Mouse (Mus musculus) layer of hippocampus, postnatal 14 days (tissue): Measurements from ENCODE around the gene Zdhhc6. TPM values are rescaled to one million over a fixed set of nuclear protein-coding genes. Genes with fewer than 3 reads are reported as not detected.

Source experiments
- DNase-seq, 2 experiments: peaks; one replicate each; pipeline ENCODE4 v3.0.0; 2021 to 2022; ENCODE audit warnings: low spot score in 2 of 2, mixed read lengths in 1 of 2
- total RNA-seq, 2 experiments: library from RNA; stranded (reverse); gene quantifications; 2 replicates each; pipeline ENCODE4 v1.2.3; 2021

Gene Zdhhc6
- total RNA-seq, 2 experiments from 2014 or later, result 27.0 to 29.1 TPM

GRCm38 (mm10) chr19:55311874-55312273 lies 4.0 kb downstream of the Zdhhc6 start:
- DNase-seq, result no peak

DNA sequence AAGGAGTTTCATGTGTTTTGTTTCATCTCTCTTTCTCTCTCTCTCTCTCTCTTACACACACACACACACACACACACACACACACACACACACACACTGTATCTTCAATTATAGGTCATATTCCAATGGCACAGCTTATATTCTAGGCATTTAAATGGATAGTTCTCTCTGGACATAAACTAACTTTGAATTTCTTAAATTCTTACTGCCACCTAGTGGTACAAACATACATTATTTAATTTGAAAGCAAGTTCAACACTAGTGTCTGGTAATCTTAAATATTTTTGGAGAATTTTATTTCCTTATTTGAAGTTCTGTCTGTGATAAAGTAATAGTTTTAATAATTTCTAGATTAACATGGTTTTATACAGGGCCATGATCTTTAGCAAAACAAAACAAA lies 10.8 kb downstream of the Zdhhc6 start:
- DNase-seq, result no peak

DNA sequence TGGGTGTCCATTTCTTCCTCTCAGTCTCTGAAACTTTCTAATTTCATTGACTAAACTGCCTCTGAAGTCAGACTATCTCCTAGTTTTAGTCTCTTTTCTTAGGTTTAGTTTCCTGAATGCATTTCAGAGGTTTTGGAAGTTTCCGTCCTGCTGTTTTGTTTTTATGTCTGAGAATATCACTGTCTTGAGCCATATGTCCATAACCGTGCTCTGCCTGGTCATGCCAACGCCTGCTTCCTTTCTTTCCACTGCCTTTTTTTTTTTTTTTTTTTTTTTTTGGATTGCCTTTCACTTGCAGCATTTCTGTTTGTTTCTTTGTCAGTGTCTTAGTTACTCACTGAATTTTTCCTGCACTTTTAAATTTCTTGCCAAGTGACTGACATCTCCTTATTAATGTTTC lies 15.3 kb downstream of the Zdhhc6 start:
- no peak for DNase-seq

DNA sequence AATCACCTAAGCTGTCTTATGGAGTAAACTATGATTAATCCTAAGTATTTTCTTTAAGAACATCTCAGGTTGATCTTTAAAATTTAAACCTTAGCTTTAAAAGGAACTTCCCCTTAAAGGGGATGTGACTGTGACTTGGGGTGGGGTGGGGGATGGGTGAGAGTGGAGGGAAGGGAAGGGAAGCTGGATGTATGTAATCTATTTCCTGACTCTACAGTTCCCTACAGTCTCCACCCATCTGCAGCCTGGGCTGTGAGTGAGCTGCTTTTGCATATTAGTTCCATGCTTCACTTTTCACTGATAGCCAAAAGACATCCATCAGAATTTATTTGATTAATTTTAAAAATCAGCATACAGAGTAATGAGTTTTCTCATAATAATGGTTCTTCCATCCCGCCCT lies 16.5 kb downstream of the Zdhhc6 start:
- DNase-seq, result no peak

DNA sequence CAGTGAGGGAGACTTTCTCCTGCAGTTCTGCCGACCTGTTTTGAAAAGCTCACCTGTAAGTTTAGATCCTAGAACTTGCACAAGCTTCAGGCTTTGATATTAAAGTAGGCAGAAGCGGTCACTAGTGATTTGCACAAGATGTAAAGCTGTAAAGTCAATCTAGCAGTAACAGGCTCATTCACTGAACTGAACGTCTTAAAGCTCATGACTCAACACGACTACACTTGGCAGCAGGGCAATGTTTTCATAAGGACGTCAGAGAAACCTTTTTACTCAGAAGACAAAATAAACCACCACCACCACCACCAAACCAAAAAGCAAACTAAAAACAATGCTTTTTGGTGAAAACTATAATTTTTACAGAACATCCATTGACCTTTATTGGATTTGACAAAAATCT lies 17.9 kb downstream of the Zdhhc6 start:
- no peak for DNase-seq

GRCm38 (mm10) chr19:55297489-55297888 lies 18.3 kb downstream of the Zdhhc6 start:
- DNase-seq, result no peak

GRCm38 (mm10) chr19:55296301-55296700 lies 19.5 kb downstream of the Zdhhc6 start:
- DNase-seq, result no peak

DNA sequence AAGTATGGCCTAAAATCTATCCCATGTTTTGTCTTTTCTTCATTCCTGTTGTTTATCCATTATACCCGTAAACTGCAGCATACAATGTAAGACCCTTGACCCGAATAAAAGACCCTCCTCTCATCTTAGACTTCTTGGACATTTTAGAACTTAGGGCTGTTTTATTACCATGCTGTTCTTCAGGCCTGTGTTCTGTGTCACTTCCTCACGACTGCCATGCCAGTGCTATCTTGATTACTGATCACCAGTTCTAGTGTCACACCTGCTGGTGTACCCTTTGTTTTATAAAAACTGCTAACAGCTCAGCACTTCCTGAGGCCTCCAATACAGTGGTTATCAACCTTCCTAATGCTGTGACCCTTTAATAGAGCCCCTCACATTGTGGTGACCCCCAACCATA lies 20.3 kb downstream of the Zdhhc6 start:
- no peak for DNase-seq

DNA sequence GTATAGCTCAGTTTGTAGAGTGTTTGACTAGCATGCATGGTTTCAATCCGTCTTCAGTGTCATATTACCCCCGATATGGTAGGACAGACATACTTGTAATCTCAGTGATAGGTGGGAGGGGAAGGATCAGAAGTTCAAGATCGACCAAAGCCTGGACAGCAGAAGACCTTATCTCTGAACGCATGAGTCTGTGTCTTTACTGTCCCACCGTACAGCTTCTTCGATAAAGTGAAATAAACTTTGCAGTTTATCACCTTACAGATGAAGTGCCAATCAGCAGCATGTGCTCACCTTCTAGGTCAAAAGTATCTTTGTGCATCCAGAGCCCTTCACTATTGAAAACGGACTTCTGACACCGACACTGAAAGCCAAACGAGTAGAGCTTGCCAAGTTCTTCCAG lies 20.8 kb downstream of the Zdhhc6 start:
- DNase-seq, result no peak

GRCm38 (mm10) chr19:55293175-55293574 lies 22.7 kb downstream of the Zdhhc6 start:
- no peak for DNase-seq

- no peak for DNase-seq
Measured at GRCm38 (mm10) chr19:55292210-55292850, 23.5 kb downstream of the Zdhhc6 start.

DNA sequence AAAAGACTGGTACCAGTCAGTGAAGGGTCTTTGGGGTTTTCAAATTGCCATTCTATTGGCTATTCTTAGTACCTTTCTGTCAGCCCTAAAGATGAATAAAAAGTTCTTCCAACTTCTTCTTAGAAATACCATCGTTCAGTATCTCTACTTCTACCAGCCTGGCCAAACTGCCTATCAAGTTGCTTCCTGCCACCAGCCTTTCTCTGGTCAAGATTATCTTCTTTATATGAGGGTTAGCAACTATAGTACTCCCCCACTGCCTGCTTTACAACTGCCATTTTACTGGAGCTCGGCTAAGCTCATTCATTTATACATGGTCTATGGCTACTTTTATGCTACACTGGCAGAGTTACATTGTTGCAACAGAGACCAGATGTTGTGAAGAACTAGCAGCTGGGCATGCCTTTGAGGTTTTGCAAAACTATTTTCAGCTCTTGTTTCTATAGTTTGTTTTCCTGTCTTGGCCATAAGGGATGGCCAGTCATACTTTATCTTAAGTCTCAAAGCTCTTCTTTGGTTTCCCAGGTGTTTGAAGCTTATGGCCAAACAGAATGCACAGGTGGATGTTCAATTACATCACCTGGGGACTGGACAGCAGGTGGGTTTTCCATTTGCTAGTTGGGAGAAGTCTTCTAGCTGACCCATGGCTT lies 25.1 kb downstream of the Zdhhc6 start:
- no peak for DNase-seq

GRCm38 (mm10) chr19:55288974-55289373 lies 26.9 kb downstream of the Zdhhc6 start:
- no peak for DNase-seq

DNA sequence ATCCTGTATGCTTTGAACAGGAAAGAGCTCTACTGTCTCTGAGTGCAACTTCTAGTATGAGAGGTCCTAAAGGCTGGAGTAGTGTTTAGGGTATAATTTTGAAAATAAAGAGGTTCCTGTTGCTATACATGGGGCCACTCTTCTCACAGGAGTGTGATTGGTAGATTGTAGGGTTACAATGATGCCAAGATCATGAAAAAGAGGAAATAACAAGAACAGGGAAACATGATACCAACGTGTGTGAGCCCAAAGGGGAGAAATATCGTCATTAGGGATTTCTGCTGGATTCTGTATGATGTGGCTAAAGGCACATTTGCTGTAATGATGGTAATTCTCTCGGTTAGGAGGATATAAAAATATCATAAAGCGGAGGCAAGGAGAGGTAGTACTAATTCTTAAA lies 29.8 kb downstream of the Zdhhc6 start:
- DNase-seq, result no peak

DNA sequence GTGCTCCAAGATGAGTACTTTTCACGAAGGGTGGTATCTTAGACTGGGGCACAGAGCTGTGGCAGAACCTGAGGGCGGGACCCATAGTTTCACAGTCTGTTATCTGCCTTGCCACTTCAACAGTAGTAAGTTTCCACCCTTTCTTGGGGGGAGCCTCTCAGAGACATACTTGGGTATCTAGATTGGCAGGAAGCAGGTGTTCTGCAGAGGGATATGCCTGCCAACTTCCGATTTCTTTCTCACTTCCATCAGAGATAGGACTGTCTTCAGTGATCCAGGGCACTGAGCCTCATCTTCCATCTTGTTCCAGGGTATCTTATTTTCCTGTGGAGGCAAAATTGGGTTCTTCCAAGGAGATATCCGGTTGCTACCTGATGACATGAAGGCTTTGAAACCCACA lies 31.7 kb downstream of the Zdhhc6 start:
- DNase-seq, result no peak

DNA sequence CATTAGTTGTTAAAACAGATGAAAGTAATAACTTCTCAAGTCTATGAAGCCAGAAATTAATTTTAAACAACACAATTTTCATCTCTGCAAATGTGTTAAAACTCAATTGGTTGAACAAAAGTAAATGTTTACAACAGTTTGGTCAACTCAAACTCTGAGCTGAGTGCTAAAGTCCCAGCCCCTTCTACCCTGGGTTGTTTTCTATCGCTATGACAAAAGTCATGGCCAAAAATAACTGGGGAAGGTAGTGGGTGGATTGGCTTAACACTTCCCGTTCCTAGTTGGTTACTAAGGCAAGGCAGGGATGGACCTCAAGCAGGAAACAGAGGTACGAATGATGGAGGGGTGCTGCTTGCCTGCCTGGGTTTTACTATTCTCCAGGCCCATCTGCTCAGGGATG lies 39.1 kb downstream of the Zdhhc6 start:
- no peak for DNase-seq

DNA sequence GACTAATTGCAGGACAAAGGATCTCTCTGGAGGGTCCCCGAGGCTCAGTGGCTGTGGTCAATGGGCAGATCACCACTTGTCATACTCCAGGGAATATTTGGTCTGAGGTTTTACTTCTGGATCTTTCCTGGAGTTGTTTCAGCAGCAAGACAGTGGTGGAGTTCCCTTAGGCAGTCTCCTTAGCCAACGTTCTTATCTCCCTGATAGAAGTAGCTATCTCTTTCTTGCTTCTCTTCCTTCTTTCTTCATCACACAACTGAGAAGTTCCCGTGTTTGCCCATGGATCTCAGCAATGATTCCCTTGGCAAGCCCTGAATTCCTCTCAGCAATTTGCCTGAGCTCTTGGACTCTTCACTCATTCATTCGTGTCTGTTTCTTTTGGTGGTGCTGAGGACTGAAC lies 39.7 kb downstream of the Zdhhc6 start:
- DNase-seq, result no peak

- DNase-seq, result no peak
Measured at GRCm38 (mm10) chr19:55273340-55273739, 42.5 kb downstream of the Zdhhc6 start.

DNA sequence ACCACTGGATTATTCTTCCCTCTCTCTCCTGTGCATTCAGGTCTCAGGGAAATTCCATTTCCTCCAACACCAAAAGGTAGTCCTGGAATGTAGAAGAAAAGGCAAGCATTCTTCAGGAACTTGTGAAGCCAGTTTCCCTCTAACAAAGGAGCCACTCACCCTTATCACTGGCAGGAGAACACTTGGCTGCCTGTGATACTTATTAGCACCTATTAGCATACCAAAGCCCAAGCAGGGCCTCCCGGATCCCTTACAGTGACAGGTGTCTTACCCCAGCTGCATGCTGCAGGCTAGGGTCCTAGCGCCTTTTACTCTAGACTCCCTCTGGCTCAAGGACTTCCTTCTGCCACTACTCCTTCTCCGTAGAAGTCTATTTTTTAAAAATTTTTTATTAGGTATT lies 44.4 kb downstream of the Zdhhc6 start:
- DNase-seq, result no peak

DNA sequence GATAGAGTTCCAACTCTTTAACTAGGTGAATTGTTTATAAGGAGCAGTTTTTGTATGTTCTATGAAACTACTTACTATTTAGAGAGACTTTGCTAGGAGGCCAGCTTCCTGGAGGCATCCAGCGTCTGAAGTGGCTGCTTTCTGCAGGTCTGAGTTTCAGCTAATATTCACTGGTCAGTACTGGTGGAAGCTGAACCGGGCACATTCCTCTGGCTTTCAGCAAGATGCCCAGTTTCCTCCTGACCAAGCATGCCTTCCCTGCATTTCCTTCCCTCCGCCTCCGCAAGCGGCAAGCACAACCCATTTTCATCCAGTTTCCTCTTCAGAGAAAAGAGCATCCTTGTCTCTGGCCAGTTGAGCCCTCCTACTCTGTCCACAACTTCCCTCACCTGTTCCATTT lies 46.8 kb downstream of the Zdhhc6 start:
- no peak for DNase-seq

DNA sequence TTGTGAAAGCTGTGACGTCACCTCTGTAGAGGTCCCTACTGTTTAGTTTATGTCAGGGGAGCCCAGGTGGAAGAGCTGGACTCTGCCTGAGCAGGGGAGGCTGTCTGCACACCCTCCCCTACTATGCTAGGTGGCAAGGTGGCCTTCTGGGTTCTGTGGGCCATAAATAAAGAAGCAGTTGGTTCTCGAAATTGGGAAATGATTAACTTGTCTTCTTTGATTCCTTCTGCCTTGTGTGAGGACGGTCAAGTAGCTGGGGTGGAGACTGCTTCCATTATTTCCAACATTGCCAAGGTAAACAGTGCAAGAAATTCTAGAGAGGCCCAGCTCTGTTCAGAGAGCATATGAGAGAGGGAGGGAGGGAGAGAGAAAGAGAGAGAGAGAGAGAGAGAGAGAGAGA lies 47.7 kb downstream of the Zdhhc6 start:
- DNase-seq, result no peak

- no peak for DNase-seq
Measured at GRCm38 (mm10) chr19:55266786-55267185, 49.0 kb downstream of the Zdhhc6 start.

- no peak for DNase-seq
Measured at GRCm38 (mm10) chr19:55265269-55265668, 50.6 kb downstream of the Zdhhc6 start.
